Mouse (Mus musculus): ENCODE measurements around the gene Zscan18. TPM values are rescaled to one million over a fixed set of nuclear protein-coding genes. Genes with fewer than 3 reads are reported as not detected.

Gene Zscan18
- polyA plus RNA-seq (2021; fragmentation: Nextera tagmentation) = 5.4 and 7.1 TPM in 2 replicates
- long read RNA-seq, experiment 1, transcript Zscan18-203 (7 exons, 3,668 nt) = minor isoform, 8 of 64 reads
- long read RNA-seq, experiment 1, transcript Zscan18-205 (7 exons, 3,709 nt) = major isoform, 30 of 64 reads
- long read RNA-seq, experiment 1, partial matches to known transcripts = 2 of 64 reads
- long read RNA-seq, experiment 1, other reads (novel, unspliced or antisense) = 19 of 64 reads
- long read RNA-seq, experiment 2, partial matches to known transcripts = 4 of 13 reads
- long read RNA-seq, experiment 2, other reads (novel, unspliced or antisense) = 4 of 13 reads

DNA sequence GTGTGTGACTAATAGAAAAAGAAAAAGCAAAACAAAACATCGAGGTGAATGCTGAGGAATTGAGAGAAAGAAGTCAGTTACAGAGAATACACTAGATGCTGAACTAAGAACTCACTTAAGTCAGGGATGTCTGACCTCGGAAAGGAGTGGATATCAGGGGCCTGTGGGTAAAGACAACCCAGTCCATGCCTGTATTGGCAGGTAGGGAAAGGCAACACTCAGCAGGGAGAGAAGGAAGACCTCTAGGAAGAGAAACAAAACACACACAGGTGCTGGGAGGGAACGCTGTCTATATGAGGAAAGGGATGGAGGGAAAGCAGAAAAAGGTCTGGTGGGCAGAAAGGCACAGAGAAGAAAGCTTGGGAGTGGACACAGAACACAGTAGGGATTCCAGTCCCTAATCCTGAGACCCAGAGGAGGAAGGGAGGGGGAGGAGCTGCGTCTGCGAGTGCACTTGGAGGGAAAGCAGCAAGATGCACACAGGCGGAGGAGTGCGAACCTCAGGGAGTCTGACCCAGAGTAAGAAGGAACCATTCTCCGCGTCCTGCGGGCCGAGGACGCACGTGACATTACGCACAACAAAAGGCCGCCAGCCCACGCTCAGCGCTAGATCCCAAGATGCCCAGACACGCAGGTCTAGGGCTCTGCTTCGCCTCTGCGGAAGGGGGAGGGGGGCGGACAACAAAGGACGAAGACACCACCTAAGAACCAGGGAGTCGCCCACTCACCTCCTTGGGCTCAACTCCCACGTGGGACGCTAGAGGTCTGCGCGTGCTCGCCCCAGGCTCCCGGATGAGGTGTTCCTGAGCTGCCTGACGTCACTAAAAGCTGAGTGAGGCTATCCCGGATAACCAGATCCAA is at the start of gene Zscan18:
TSS of gene Zscan18 (minus strand) at position 770 of the 861 bp plus-strand sequence.

GRCm38 (mm10) chr7:12834162-12835120 is 31.0 kb upstream of the Zscan18 start, which contains the start of gene Zfp110:
TSS of gene Zfp110 (plus strand) at chr7:12834761.

DNA sequence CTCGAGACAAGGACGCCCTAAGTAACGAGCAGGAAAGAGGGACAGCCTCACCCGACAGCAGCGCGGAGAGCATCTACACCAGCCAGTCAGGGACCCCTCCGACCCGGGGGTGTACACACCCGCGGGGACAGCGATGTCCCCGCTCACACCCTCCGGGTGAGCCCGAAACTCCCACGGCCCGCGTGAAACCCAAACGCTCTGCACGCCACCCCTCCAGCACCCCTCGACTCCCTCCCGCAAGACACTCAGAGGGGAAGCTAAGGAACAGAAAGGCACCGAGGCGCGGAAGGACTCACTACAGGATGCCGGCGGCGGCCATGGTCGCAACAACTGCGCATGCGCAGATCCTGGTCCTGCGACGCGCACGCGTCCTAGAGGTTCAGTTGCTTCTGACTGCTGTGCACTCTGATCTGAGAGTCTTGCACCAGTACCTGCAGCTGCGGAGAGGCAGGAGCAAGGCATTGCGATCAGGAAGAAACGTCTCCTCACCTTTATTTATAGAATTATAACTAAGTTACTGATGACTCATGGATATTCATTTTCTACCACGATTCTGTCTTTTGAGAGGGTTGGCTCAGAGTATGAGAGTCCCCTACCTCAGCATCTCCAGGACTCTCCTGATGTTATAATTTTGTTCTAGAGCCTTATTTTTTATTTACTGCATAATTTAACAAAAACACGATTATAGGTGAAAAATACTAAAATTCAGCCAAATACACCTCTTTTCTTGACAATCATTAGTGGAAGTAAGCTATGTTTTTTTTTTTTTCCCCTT is 15.3 kb upstream of the Zscan18 start, which contains the start of gene Zfp329:
TSS of gene Zfp329 (minus strand) at position 338 of the 775 bp plus-strand sequence.

DNA sequence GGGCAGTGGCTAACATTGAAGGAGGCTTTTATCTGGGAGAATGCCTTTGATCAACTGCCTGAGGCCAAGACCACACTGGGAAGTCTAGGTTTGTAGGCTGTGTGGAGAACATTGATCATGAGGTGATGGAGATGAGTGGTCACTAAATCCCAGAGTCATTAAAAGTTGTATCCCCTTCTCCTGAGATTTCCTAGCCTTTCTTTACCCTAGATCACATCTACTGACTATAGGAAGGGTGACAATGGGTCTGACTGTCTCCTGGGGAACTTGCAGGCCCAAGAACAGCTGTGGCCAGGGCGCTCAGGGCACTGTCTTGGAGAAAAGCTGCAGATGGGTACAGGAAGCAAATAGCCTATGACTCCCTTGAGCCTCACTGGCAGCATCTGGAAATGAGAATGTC is 68.5 kb downstream of the Zscan18 start, which contains the start of gene Vmn2r56:
TSS of gene Vmn2r56 (minus strand) at position 101 of the 400 bp plus-strand sequence.

Other genes starting within 250 kb of the Zscan18 start
- gene Vmn2r53, start 194.8 kb downstream of the Zscan18 start, polyA plus RNA-seq (2021; fragmentation: Nextera tagmentation) = 0.01 TPM in 1 of 2 replicates, not detected in the other
- gene Vmn2r54, start 163.3 kb downstream of the Zscan18 start, polyA plus RNA-seq (2021; fragmentation: Nextera tagmentation) = not detected in 2 replicates
- gene Vmn2r55, start 118.6 kb downstream of the Zscan18 start, polyA plus RNA-seq (2021; fragmentation: Nextera tagmentation) = not detected in 2 replicates
- gene Vmn2r56, start 68.6 kb downstream of the Zscan18 start, polyA plus RNA-seq (2021; fragmentation: Nextera tagmentation) = not detected in 2 replicates
- gene Zfp329, start 15.2 kb upstream of the Zscan18 start, polyA plus RNA-seq (2021; fragmentation: Nextera tagmentation) = 9.1 and 9.8 TPM in 2 replicates
- gene Zfp110, start 31.1 kb upstream of the Zscan18 start, polyA plus RNA-seq (2021; fragmentation: Nextera tagmentation) = 5.6 and 8.0 TPM in 2 replicates
- gene Zfp128, start 77.5 kb upstream of the Zscan18 start, polyA plus RNA-seq (2021; fragmentation: Nextera tagmentation) = 3.0 and 3.7 TPM in 2 replicates
- gene Zscan22, start 94.2 kb upstream of the Zscan18 start, polyA plus RNA-seq (2021; fragmentation: Nextera tagmentation) = 9.4 and 10.1 TPM in 2 replicates
- 501 and 651 TPM in 2 replicates for gene Rps5, start 118.7 kb upstream of the Zscan18 start, polyA plus RNA-seq (2021; fragmentation: Nextera tagmentation)
- gene Rnf225, start 123.8 kb upstream of the Zscan18 start, polyA plus RNA-seq (2021; fragmentation: Nextera tagmentation) = 0.72 and 0.75 TPM in 2 replicates
- 2.1 and 2.2 TPM in 2 replicates for gene Zfp324, start 162.2 kb upstream of the Zscan18 start, polyA plus RNA-seq (2021; fragmentation: Nextera tagmentation)
- gene Zfp446, start 174.2 kb upstream of the Zscan18 start, polyA plus RNA-seq (2021; fragmentation: Nextera tagmentation) = 3.5 and 3.7 TPM in 2 replicates
- not detected in 2 replicates for gene Slc27a5, start 194.6 kb upstream of the Zscan18 start, polyA plus RNA-seq (2021; fragmentation: Nextera tagmentation)
- 54.8 and 98.3 TPM in 2 replicates for gene Trim28, start 195.5 kb upstream of the Zscan18 start, polyA plus RNA-seq (2021; fragmentation: Nextera tagmentation)
- 7.8 and 11.4 TPM in 2 replicates for gene Zbtb45, start 206.4 kb upstream of the Zscan18 start, polyA plus RNA-seq (2021; fragmentation: Nextera tagmentation)
- 313 and 375 TPM in 2 replicates for gene Chmp2a, start 231.2 kb upstream of the Zscan18 start, polyA plus RNA-seq (2021; fragmentation: Nextera tagmentation)
- gene Ube2m, start 234.6 kb upstream of the Zscan18 start, polyA plus RNA-seq (2021; fragmentation: Nextera tagmentation) = 24.0 and 50.3 TPM in 2 replicates

Measured in left cerebral cortex, adult 6 months (tissue).